Mouse (Mus musculus): ENCODE results near the gene Abi3. TPM values are rescaled to one million over a fixed set of nuclear protein-coding genes. Genes with fewer than 3 reads are reported as not detected.

Gene Abi3
- total and polyA plus RNA-seq, 2 experiments from 2014 or later: 1.1 to 1.5 TPM

GRCm38 (mm10) chr11:95809603-95810002 is 32.7 kb downstream of the Abi3 start:
- ATAC-seq (ENCODE audit: low FRiP score) (no peak), DNase-seq (ENCODE audit: low spot score) (no peak)
- H3K4me2 ChIP-seq (ENCODE audit: low read depth, low read length, poor library complexity, severe bottlenecking): no peak overlapping the region
- no peak overlapping the region for H3K9ac ChIP-seq (replicated peaks; ENCODE audit: low read length, poor library complexity, severe bottlenecking)
- H3K27ac ChIP-seq (ENCODE audit: low read depth, low read length): no peak overlapping the region
- WGBS: 13% methylated on average over 5 of the region's 5 CpGs
- H3K4me1 ChIP-seq (ENCODE audit: insufficient read depth, low read length): no peaks in the 10 kb centered on the region
- H3K36me3 ChIP-seq (ENCODE audit: insufficient read depth, low read length): no peaks in the 10 kb centered on the region
- H3K9me3 ChIP-seq (ENCODE audit: low read length): no peaks in the 10 kb centered on the region
- H3K4me3 ChIP-seq (ENCODE audit: low read depth, low read length): no peak overlapping the region
- no peak for TF ChIP-seq CTCF (IDR thresholded peaks at IDR 0.05)
- no peaks in the 10 kb centered on the region for H3K27me3 ChIP-seq (ENCODE audit: insufficient read depth, low read length)

- WGBS: 87% methylated on average over 5 of the region's 5 CpGs
- no peak overlapping the region for H3K4me3 ChIP-seq (ENCODE audit: low read depth, low read length)
- no peaks in the 10 kb centered on the region for H3K27me3 ChIP-seq (ENCODE audit: insufficient read depth, low read length)
- DNase-seq (ENCODE audit: low spot score): no peak
- H3K4me2 ChIP-seq (ENCODE audit: low read depth, low read length, poor library complexity, severe bottlenecking): no peak overlapping the region
- ATAC-seq (ENCODE audit: low FRiP score): no peak
- TF ChIP-seq CTCF (IDR thresholded peaks at IDR 0.05): no peak
- no peak overlapping the region for H3K27ac ChIP-seq (ENCODE audit: low read depth, low read length)
- H3K9me3 ChIP-seq (ENCODE audit: low read length): no peaks in the 10 kb centered on the region
- H3K36me3 ChIP-seq (ENCODE audit: insufficient read depth, low read length): no peaks in the 10 kb centered on the region
- no peaks in the 10 kb centered on the region for H3K4me1 ChIP-seq (ENCODE audit: insufficient read depth, low read length)
- H3K9ac ChIP-seq (replicated peaks; ENCODE audit: low read length, poor library complexity, severe bottlenecking): no peak overlapping the region
These were observed 33.7 kb downstream of the Abi3 start for GRCm38 (mm10) chr11:95808448-95809011.

GRCm38 (mm10) chr11:95807884-95808283 is 34.4 kb downstream of the Abi3 start:
- Histone ChIP-seq H3K9me3 (ENCODE audit: low read length) (no peaks in the 10 kb centered on the region), H3K9ac (replicated peaks; ENCODE audit: low read length, poor library complexity, severe bottlenecking) (no peak overlapping the region), H3K27ac (ENCODE audit: low read depth, low read length) (no peak overlapping the region), H3K4me2 (ENCODE audit: low read depth, low read length, poor library complexity, severe bottlenecking) (no peak overlapping the region), H3K4me1 (ENCODE audit: insufficient read depth, low read length) (no peaks in the 10 kb centered on the region), H3K27me3 (ENCODE audit: insufficient read depth, low read length) (no peaks in the 10 kb centered on the region), H3K4me3 (ENCODE audit: low read depth, low read length) (no peak overlapping the region), H3K36me3 (ENCODE audit: insufficient read depth, low read length) (no peaks in the 10 kb centered on the region)
- ATAC-seq (ENCODE audit: low FRiP score) (no peak), DNase-seq (ENCODE audit: low spot score) (no peak)
- TF ChIP-seq CTCF (IDR thresholded peaks at IDR 0.05): no peak
- WGBS: 86% methylated on average over 5 of the region's 5 CpGs

- no peak for DNase-seq (ENCODE audit: low spot score)
- Histone ChIP-seq H3K9ac (replicated peaks; ENCODE audit: low read length, poor library complexity, severe bottlenecking) (no peak overlapping the region), H3K27me3 (ENCODE audit: insufficient read depth, low read length) (no peaks in the 10 kb centered on the region), H3K9me3 (ENCODE audit: low read length) (no peaks in the 10 kb centered on the region), H3K36me3 (ENCODE audit: insufficient read depth, low read length) (no peaks in the 10 kb centered on the region), H3K4me1 (ENCODE audit: insufficient read depth, low read length) (no peaks in the 10 kb centered on the region), H3K4me3 (ENCODE audit: low read depth, low read length) (no peak overlapping the region), H3K4me2 (ENCODE audit: low read depth, low read length, poor library complexity, severe bottlenecking) (no peak overlapping the region), H3K27ac (ENCODE audit: low read depth, low read length) (no peak overlapping the region)
- TF ChIP-seq CTCF (IDR thresholded peaks at IDR 0.05): no peak
- WGBS: 62% methylated on average over 3 of the region's 3 CpGs
- no peak for ATAC-seq (ENCODE audit: low FRiP score)
These were observed 36.7 kb downstream of the Abi3 start for GRCm38 (mm10) chr11:95805527-95805926.

GRCm38 (mm10) chr11:95805010-95805409 is 37.3 kb downstream of the Abi3 start:
- no peak overlapping the region for H3K4me3 ChIP-seq (ENCODE audit: low read depth, low read length)
- H3K9ac ChIP-seq (replicated peaks; ENCODE audit: low read length, poor library complexity, severe bottlenecking): no peak overlapping the region
- no peak overlapping the region for H3K27ac ChIP-seq (ENCODE audit: low read depth, low read length)
- no peak for ATAC-seq (ENCODE audit: low FRiP score)
- H3K4me2 ChIP-seq (ENCODE audit: low read depth, low read length, poor library complexity, severe bottlenecking): no peak overlapping the region
- H3K9me3 ChIP-seq (ENCODE audit: low read length): no peaks in the 10 kb centered on the region
- no peak for DNase-seq (ENCODE audit: low spot score)
- TF ChIP-seq CTCF (IDR thresholded peaks at IDR 0.05): no peak
- 72% methylated on average over 5 of the region's 5 CpGs for WGBS
- H3K36me3 ChIP-seq (ENCODE audit: insufficient read depth, low read length): no peaks in the 10 kb centered on the region
- H3K27me3 ChIP-seq (ENCODE audit: insufficient read depth, low read length): no peaks in the 10 kb centered on the region
- H3K4me1 ChIP-seq (ENCODE audit: insufficient read depth, low read length): no peaks in the 10 kb centered on the region

- no peaks in the 10 kb centered on the region for H3K36me3 ChIP-seq (ENCODE audit: insufficient read depth, low read length)
- no peak for TF ChIP-seq CTCF (IDR thresholded peaks at IDR 0.05)
- no peak overlapping the region for H3K4me3 ChIP-seq (ENCODE audit: low read depth, low read length)
- DNase-seq (ENCODE audit: low spot score) (no peak), ATAC-seq (ENCODE audit: low FRiP score) (no peak)
- no peak overlapping the region for H3K9ac ChIP-seq (replicated peaks; ENCODE audit: low read length, poor library complexity, severe bottlenecking)
- no peak overlapping the region for H3K4me2 ChIP-seq (ENCODE audit: low read depth, low read length, poor library complexity, severe bottlenecking)
- H3K4me1 ChIP-seq (ENCODE audit: insufficient read depth, low read length): peaks cover 4% of the 10 kb centered on the region; the same call in 1 of the 2 replicates
- WGBS: 78% methylated on average over 5 of the region's 5 CpGs
- H3K9me3 ChIP-seq (ENCODE audit: low read length): no peaks in the 10 kb centered on the region
- no peak overlapping the region for H3K27ac ChIP-seq (ENCODE audit: low read depth, low read length)
- 0 out of 2 replicates have a peak, but pooled peaks cover 3% of the 10 kb centered on the region for H3K27me3 ChIP-seq (ENCODE audit: insufficient read depth, low read length)
These were observed 46.7 kb downstream of the Abi3 start for GRCm38 (mm10) chr11:95795582-95795981.

Data from midbrain, postnatal 0 days (tissue).